Mouse (Mus musculus): ENCODE results near the gene Jup. TPM values are rescaled to one million over a fixed set of nuclear protein-coding genes. Genes with fewer than 3 reads are reported as not detected.
A peak's percentile ranks its signal among the peaks of the same experiment; 100 is the strongest.

Gene Jup
- total RNA-seq (2014; rRNA removed; ENCODE audit: low replicate concordance) (319 and 341 TPM in 2 replicates), polyA plus RNA-seq (2015; fragmentation: Nextera tagmentation; extraction: Ambion mirVana) (135 and 142 TPM in 2 replicates)

DNA sequence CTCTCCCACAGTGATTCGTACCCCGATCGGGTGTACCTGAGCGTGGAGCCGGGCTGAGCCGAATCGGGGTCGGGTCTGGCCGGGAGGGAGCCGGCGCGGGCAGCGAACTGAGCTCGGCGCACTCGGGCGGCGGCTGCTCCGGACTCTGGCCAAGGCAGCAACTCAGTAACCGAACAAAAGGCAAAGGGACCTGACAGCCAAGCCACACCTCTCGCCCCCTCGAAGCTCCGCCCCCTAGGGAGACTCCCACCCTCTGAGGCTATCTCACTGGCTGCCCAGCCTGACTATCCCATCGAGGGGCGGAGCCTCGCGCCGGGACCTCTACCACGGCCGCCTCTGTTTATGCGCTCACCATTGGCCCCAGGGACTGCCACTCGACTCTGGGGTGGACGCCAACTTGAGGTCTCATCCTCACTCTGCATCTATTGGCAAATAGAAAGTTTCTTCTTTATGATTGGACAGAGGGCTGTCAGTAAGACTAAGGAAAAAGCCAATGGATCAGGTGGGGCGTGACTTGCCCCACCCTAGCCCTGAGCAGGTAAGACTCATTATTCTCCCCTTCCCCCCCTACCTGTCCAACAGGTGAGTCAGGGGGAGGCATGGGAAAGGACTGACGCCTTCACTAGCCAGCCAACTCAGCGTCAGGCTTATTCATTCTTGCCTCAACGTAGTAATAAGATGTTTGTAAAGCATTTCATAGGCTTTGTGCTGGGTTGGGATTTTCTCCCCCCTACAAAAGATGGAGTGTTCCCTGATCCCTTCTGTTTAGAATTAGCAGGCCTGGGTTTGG lies at the start of gene Jup:
Gene Jup (minus strand): TSS at position 164 of the 790 bp plus-strand sequence.
- Histone ChIP-seq H3K27me3 (ENCODE audit: control insufficient read depth, insufficient read depth, low read length) (no peaks in the 10 kb centered on the region), H3K27ac (ENCODE audit: low read depth) (peak within 1 kb of the TSS; percentile 89), H3K9ac (replicated peaks; ENCODE audit: low read depth, low read length) (peak within 1 kb of the TSS; percentile 86), H3K4me2 (ENCODE audit: low read depth, low read length) (peak within 1 kb of the TSS; percentile 82), H3K4me3 (ENCODE audit: low read depth, low read length) (peak within 1 kb of the TSS; percentile 79), H3K9me3 (replicated peaks; ENCODE audit: control insufficient read depth, low read length) (no peaks in the 10 kb centered on the region), H3K36me3 (replicated peaks; ENCODE audit: control insufficient read depth, insufficient read depth, low read length) (0 out of 2 replicates have a peak, but pooled peaks cover 4% of the 10 kb centered on the region), H3K4me1 (ENCODE audit: control insufficient read depth, insufficient read depth) (peaks cover 65% of the 10 kb centered on the region)
- TF ChIP-seq CTCF (IDR thresholded peaks at IDR 0.05; ENCODE audit: low read depth), result no peak
- 0 out of 2 replicates have a peak, but pooled peaks have one; percentile 7 for TF ChIP-seq EP300 (IDR thresholded peaks at IDR 0.05; ENCODE audit: low read depth)
- peak; percentile 99 for DNase-seq (ENCODE audit: low spot score)
- ATAC-seq (ENCODE audit: insufficient read depth, low read depth), result peak; percentile 96
- 2% methylated on average over 37 of the region's 37 CpGs for WGBS

DNA sequence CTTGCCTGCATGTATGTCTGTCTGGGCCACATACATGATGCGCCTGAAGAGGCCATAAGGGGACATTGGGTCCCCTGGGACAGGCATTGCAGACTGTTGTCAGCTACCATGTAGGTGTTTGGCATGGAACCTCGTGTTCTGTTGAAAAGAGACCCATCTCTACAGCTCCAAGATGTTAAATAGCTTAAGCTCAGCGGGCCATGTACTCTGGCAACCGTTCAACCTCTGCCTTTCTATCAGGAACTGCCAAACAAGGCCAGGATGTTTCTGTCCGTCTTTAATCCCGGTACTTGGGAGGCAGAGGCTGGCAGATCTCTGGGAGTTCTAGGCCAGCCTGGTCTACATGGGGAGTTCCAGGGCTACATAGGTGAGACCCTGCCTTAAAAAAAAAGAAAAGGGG lies 45.1 kb upstream of the Jup start:
- H3K27ac ChIP-seq (ENCODE audit: low read depth), result no peak overlapping the region
- TF ChIP-seq EP300 (IDR thresholded peaks at IDR 0.05; ENCODE audit: low read depth), result no peak
- no peak for TF ChIP-seq CTCF (IDR thresholded peaks at IDR 0.05; ENCODE audit: low read depth)
- WGBS, result 79% methylated on average over 6 of the region's 6 CpGs
- no peaks in the 10 kb centered on the region for H3K9me3 ChIP-seq (replicated peaks; ENCODE audit: control insufficient read depth, low read length)
- no peak overlapping the region for H3K4me3 ChIP-seq (ENCODE audit: low read depth, low read length)
- H3K4me2 ChIP-seq (ENCODE audit: low read depth, low read length), result no peak overlapping the region
- H3K27me3 ChIP-seq (ENCODE audit: control insufficient read depth, insufficient read depth, low read length), result no peaks in the 10 kb centered on the region
- H3K9ac ChIP-seq (replicated peaks; ENCODE audit: low read depth, low read length), result no peak overlapping the region
- H3K36me3 ChIP-seq (replicated peaks; ENCODE audit: control insufficient read depth, insufficient read depth, low read length), result peaks cover 6% of the 10 kb centered on the region; the same call in 1 of the 2 replicates
- DNase-seq (ENCODE audit: low spot score), result no peak
- ATAC-seq (ENCODE audit: insufficient read depth, low read depth), result no peak
- peaks cover 12% of the 10 kb centered on the region for H3K4me1 ChIP-seq (ENCODE audit: control insufficient read depth, insufficient read depth)

DNA sequence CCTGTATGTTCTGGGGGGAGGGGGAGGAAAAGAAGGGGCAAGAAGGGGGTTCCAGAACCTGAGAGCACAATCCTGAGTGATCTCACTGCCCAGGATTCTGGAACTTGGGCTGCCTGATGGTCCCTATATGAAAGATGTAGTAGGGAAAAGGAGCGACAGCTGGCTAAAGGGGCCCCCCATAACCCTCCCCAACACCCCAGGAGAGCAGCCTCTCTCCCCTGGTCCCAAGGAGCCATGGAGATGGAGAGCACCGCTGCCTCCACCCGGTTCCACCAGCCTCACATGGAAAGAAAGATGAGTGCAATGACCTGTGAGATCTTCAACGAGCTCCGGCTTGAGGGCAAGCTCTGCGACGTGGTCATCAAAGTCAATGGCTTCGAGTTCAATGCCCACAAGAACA lies 44.2 kb upstream of the Jup start, which contains the start of the genes Nt5c3b and Klhl10:
Gene Nt5c3b (minus strand): TSS at position 12 of the 400 bp plus-strand sequence.
Gene Klhl10 (plus strand): TSS at position 121 of the 400 bp plus-strand sequence.
- H3K9ac ChIP-seq (replicated peaks; ENCODE audit: low read depth, low read length), result peak within 1 kb of the TSS; percentile 82
- peak within 1 kb of the TSS; percentile 56; the same call in 1 of the 2 replicates for H3K27ac ChIP-seq (ENCODE audit: low read depth)
- TF ChIP-seq CTCF (IDR thresholded peaks at IDR 0.05; ENCODE audit: low read depth) (no peak), EP300 (IDR thresholded peaks at IDR 0.05; ENCODE audit: low read depth) (no peak)
- WGBS, result 78% methylated on average over 8 of the region's 8 CpGs
- DNase-seq (ENCODE audit: low spot score) (no peak), ATAC-seq (ENCODE audit: insufficient read depth, low read depth) (no peak)
- H3K27me3 ChIP-seq (ENCODE audit: control insufficient read depth, insufficient read depth, low read length), result no peaks in the 10 kb centered on the region
- H3K4me2 ChIP-seq (ENCODE audit: low read depth, low read length), result peak within 1 kb of the TSS; percentile 98
- H3K9me3 ChIP-seq (replicated peaks; ENCODE audit: control insufficient read depth, low read length), result no peaks in the 10 kb centered on the region
- H3K4me1 ChIP-seq (ENCODE audit: control insufficient read depth, insufficient read depth), result peaks cover 12% of the 10 kb centered on the region
- peaks cover 13% of the 10 kb centered on the region; the same call in 1 of the 2 replicates for H3K36me3 ChIP-seq (replicated peaks; ENCODE audit: control insufficient read depth, insufficient read depth, low read length)
- H3K4me3 ChIP-seq (ENCODE audit: low read depth, low read length), result peak within 1 kb of the TSS; percentile 95

DNA sequence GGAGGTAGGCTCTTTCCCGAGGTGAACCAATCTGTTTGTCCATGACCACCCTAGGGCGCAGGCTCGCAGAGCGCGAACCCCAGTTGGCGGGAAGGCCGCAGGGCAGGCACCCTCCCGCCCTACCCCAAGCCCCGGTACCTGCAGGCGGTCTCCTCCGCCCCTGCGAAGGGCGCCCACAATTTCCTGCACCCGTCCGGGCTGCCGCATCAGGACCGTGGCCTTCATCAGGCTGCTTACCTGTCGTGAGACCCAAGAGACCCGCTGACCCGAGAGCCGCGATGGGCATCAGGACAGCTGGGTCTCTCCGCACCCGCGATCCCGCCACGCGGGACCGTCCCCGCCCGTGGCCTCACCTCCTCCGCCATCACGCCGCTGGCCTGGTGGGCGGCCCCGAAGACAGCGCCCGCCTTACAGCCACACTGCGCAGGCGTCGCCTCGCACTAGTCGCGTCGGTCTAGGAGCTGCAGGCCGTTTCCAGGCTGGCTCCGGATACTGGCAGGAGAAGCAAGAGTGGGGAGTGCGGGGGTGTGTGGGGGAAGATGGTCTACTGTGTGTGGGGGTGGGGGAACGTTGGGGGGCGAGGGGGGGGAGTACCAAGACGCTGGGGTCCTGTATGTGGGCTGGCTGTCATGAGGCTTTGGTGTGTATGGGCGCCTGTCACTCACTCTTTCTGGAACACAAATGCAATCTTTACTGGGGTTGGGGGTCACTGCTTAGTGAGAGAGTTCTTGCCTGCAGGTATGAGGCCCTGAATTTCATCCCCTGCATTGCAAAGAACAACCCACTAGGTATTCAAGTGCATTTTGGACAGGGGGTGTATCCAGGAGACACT lies 43.3 kb upstream of the Jup start:
- DNase-seq (ENCODE audit: low spot score), result peak; percentile 82
- Histone ChIP-seq H3K9me3 (replicated peaks; ENCODE audit: control insufficient read depth, low read length) (no peaks in the 10 kb centered on the region), H3K27me3 (ENCODE audit: control insufficient read depth, insufficient read depth, low read length) (no peaks in the 10 kb centered on the region), H3K27ac (ENCODE audit: low read depth) (peak overlapping the region; percentile 56; the same call in 1 of the 2 replicates), H3K4me2 (ENCODE audit: low read depth, low read length) (peak overlapping the region; percentile 98), H3K9ac (replicated peaks; ENCODE audit: low read depth, low read length) (peak overlapping the region; percentile 82), H3K4me3 (ENCODE audit: low read depth, low read length) (peak overlapping the region; percentile 95), H3K36me3 (replicated peaks; ENCODE audit: control insufficient read depth, insufficient read depth, low read length) (peaks cover 19% of the 10 kb centered on the region), H3K4me1 (ENCODE audit: control insufficient read depth, insufficient read depth) (peaks cover 12% of the 10 kb centered on the region)
- no peak for TF ChIP-seq EP300 (IDR thresholded peaks at IDR 0.05; ENCODE audit: low read depth)
- TF ChIP-seq CTCF (IDR thresholded peaks at IDR 0.05; ENCODE audit: low read depth), result no peak
- under 1% methylated on average over 49 of the region's 52 CpGs for WGBS
- ATAC-seq (ENCODE audit: insufficient read depth, low read depth), result peak; percentile 96

DNA sequence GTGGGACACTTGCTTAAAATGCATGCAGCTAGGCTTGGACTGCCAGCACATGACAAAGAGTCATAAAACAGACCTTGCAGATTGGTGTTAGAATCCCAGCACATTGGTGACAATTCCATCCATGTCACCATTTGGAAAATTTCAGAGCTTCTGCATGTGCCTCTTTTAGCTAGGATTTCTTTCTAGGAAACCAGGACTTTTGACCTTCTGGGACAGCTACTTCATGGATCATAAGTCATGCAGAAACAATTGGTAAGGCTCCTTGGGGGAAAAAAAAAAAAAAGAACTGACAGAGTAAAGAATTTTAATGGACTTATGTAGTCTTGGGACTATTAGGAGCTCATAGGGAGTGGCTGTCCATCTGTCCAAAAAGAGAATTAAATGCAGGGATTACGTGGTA lies 40.3 kb upstream of the Jup start:
- Histone ChIP-seq H3K4me3 (ENCODE audit: low read depth, low read length) (no peak overlapping the region), H3K36me3 (replicated peaks; ENCODE audit: control insufficient read depth, insufficient read depth, low read length) (peaks cover 39% of the 10 kb centered on the region), H3K27ac (ENCODE audit: low read depth) (no peak overlapping the region), H3K9ac (replicated peaks; ENCODE audit: low read depth, low read length) (no peak overlapping the region), H3K4me2 (ENCODE audit: low read depth, low read length) (no peak overlapping the region), H3K27me3 (ENCODE audit: control insufficient read depth, insufficient read depth, low read length) (no peaks in the 10 kb centered on the region), H3K4me1 (ENCODE audit: control insufficient read depth, insufficient read depth) (peaks cover 12% of the 10 kb centered on the region), H3K9me3 (replicated peaks; ENCODE audit: control insufficient read depth, low read length) (no peaks in the 10 kb centered on the region)
- ATAC-seq (ENCODE audit: insufficient read depth, low read depth) (no peak), DNase-seq (ENCODE audit: low spot score) (no peak)
- WGBS, result 88% methylated on average over 1 of the region's 1 CpGs
- TF ChIP-seq CTCF (IDR thresholded peaks at IDR 0.05; ENCODE audit: low read depth), result no peak
- TF ChIP-seq EP300 (IDR thresholded peaks at IDR 0.05; ENCODE audit: low read depth), result no peak
